8 mouse cellular contexts compared by ENCODE assay signal in genomic region chr17:26595448-26596167, GRCm38 (mm10). TPM values are rescaled to one million over a fixed set of nuclear protein-coding genes. Genes with fewer than 3 reads are reported as not detected.
DNase-seq lines count a peak whose midpoint lies in the region; ATAC-seq and TF ChIP-seq lines count a peak whose summit lies in the region.

No protein-coding gene starts in this region.

- no peak overlapping the region for H3K9ac ChIP-seq in midbrain, embryonic 11.5 days (ENCODE audit: low read length)
- H3K9ac ChIP-seq in forebrain, embryonic 16.5 days (replicated peaks; ENCODE audit: low read depth, low read length) = no peak overlapping the region

- no peak for TF ChIP-seq CTCF in small intestine, adult 2 months (IDR thresholded peaks at IDR 0.05; ENCODE audit: extremely low read depth, insufficient read length, insufficient replicate concordance, low read depth, low read length)

- H3K4me3 ChIP-seq in midbrain, embryonic 10.5 days = no peak overlapping the region
- no peak overlapping the region for H3K4me3 ChIP-seq in midbrain, embryonic 11.5 days (ENCODE audit: low read depth, low read length)
- no peak overlapping the region for H3K4me3 ChIP-seq in forebrain, embryonic 16.5 days (replicated peaks; ENCODE audit: low read length)
- H3K4me3 ChIP-seq in small intestine, adult 2 months (ENCODE audit: low read depth, low read length) = no peak overlapping the region

- no peak for TF ChIP-seq POLR2A in small intestine, adult 2 months (IDR thresholded peaks at IDR 0.05; ENCODE audit: low read depth, low read length)

- DNase-seq in midbrain, embryonic 10.5 days (ENCODE audit: low spot score) = no peak
- DNase-seq in midbrain, embryonic 11.5 days (ENCODE audit: low spot score, missing footprints) = no peak
- peak; percentile 44 to 79 for DNase-seq in kidney, postnatal 25 days
- no peak for DNase-seq in frontal cortex, postnatal 25 days (ENCODE audit: low spot score in 2 of 2)
- DNase-seq in frontal cortex, postnatal 10 days (ENCODE audit: low spot score in 2 of 2) = no peak
- DNase-seq in cerebellum, postnatal 14 days = no peak

- peaks cover 40% of the 10 kb centered on the region for H3K36me3 ChIP-seq in midbrain, embryonic 10.5 days
- H3K36me3 ChIP-seq in midbrain, embryonic 11.5 days (ENCODE audit: control insufficient read depth, insufficient read depth, low read length) = 0 out of 2 replicates have a peak, but pooled peaks cover 2% of the 10 kb centered on the region
- no peaks in the 10 kb centered on the region for H3K36me3 ChIP-seq in forebrain, embryonic 16.5 days (ENCODE audit: control insufficient read depth, insufficient read depth)
- no peaks in the 10 kb centered on the region for H3K36me3 ChIP-seq in small intestine, adult 2 months (ENCODE audit: control insufficient read depth, insufficient read depth, low read length)

- 61% methylated on average over 7 of the region's 7 CpGs for WGBS in midbrain, embryonic 10.5 days
- 73% methylated on average over 7 of the region's 7 CpGs for WGBS in midbrain, embryonic 11.5 days
- WGBS in forebrain, embryonic 16.5 days = 57% methylated on average over 7 of the region's 7 CpGs
- 47% methylated on average over 7 of the region's 7 CpGs for WGBS in small intestine, adult 2 months

- peaks cover 9% of the 10 kb centered on the region; the same call in 1 of the 2 replicates for H3K4me1 ChIP-seq in midbrain, embryonic 10.5 days
- H3K4me1 ChIP-seq in midbrain, embryonic 11.5 days (ENCODE audit: control insufficient read depth, insufficient read depth, low read length) = no peaks in the 10 kb centered on the region
- peaks cover 21% of the 10 kb centered on the region for H3K4me1 ChIP-seq in forebrain, embryonic 16.5 days (replicated peaks; ENCODE audit: control insufficient read depth, insufficient read depth, low read length)
- H3K4me1 ChIP-seq in small intestine, adult 2 months (ENCODE audit: control insufficient read depth, insufficient read depth, insufficient read length, low read length) = peaks cover 12% of the 10 kb centered on the region

- H3K27ac ChIP-seq in midbrain, embryonic 10.5 days (replicated peaks) = 0 out of 2 replicates have a peak overlapping the region, but pooled peaks have one; percentile 3
- H3K27ac ChIP-seq in midbrain, embryonic 11.5 days (ENCODE audit: low read depth, low read length) = no peak overlapping the region
- peak overlapping the region; percentile 48; the same call in 1 of the 2 replicates for H3K27ac ChIP-seq in forebrain, embryonic 16.5 days (ENCODE audit: low read length)
- peak overlapping the region; percentile 32; the same call in 1 of the 2 replicates for H3K27ac ChIP-seq in small intestine, adult 2 months (ENCODE audit: insufficient read depth, low read depth, low read length)

- H3K9me3 ChIP-seq in midbrain, embryonic 10.5 days (replicated peaks) = no peaks in the 10 kb centered on the region
- H3K9me3 ChIP-seq in midbrain, embryonic 11.5 days (ENCODE audit: control insufficient read depth, low read length) = no peaks in the 10 kb centered on the region
- no peaks in the 10 kb centered on the region for H3K9me3 ChIP-seq in forebrain, embryonic 16.5 days (ENCODE audit: control insufficient read depth, low read length)

- no peaks in the 10 kb centered on the region for H3K27me3 ChIP-seq in midbrain, embryonic 10.5 days (ENCODE audit: low read depth, poor library complexity, severe bottlenecking)
- no peaks in the 10 kb centered on the region for H3K27me3 ChIP-seq in midbrain, embryonic 11.5 days (ENCODE audit: control insufficient read depth, insufficient read depth, low read length)
- no peaks in the 10 kb centered on the region for H3K27me3 ChIP-seq in forebrain, embryonic 16.5 days (replicated peaks; ENCODE audit: control insufficient read depth, insufficient read depth, low read length)
- no peaks in the 10 kb centered on the region for H3K27me3 ChIP-seq in small intestine, adult 2 months (ENCODE audit: control insufficient read depth, insufficient read depth, low read length)

- ATAC-seq in midbrain, embryonic 11.5 days (ENCODE audit: low FRiP score) = no peak
- no peak for ATAC-seq in forebrain, embryonic 16.5 days

- no peak overlapping the region for H3K4me2 ChIP-seq in midbrain, embryonic 11.5 days
- no peak overlapping the region for H3K4me2 ChIP-seq in forebrain, embryonic 16.5 days (ENCODE audit: low read length)

RNA-seq across cellular contexts. Expression of gene Dusp1, which starts 33.7 kb away (rescaled TPM):
- 21.7 and 28.8 TPM in 2 replicates for polyA plus RNA-seq in midbrain, embryonic 10.5 days (2016; fragmentation: Nextera tagmentation; extraction: Ambion mirVana)
- 30.2 TPM in 2 replicates for polyA plus RNA-seq in midbrain, embryonic 11.5 days (2014; fragmentation: Nextera tagmentation; extraction: Ambion mirVana)
- 44.1 and 47.8 TPM in 2 replicates for polyA plus RNA-seq in forebrain, embryonic 16.5 days (2015; fragmentation: Nextera tagmentation; extraction: Ambion mirVana)
- 28.1 and 33.5 TPM in 2 replicates for polyA plus RNA-seq in small intestine, adult 2 months (2012; rRNA removed)

RNA-seq across cellular contexts. Expression of gene Ergic1, which starts 34.3 kb away (rescaled TPM):
- 104 and 113 TPM in 2 replicates for polyA plus RNA-seq in midbrain, embryonic 10.5 days (2016; fragmentation: Nextera tagmentation; extraction: Ambion mirVana)
- 129 and 130 TPM in 2 replicates for polyA plus RNA-seq in midbrain, embryonic 11.5 days (2014; fragmentation: Nextera tagmentation; extraction: Ambion mirVana)
- polyA plus RNA-seq in forebrain, embryonic 16.5 days (2015; fragmentation: Nextera tagmentation; extraction: Ambion mirVana) = 102 and 113 TPM in 2 replicates
- polyA plus RNA-seq in small intestine, adult 2 months (2012; rRNA removed) = 64.7 and 68.6 TPM in 2 replicates

Comparison
In these comparisons a context has a peak if more than half of its experiments do, and no peak if none do; other contexts are left out.
1. DNase-seq: peak in kidney, postnatal 25 days (2 of 2); none in midbrain, embryonic 10.5 days (single experiment), midbrain, embryonic 11.5 days (single experiment), frontal cortex, postnatal 25 days (0 of 2), frontal cortex, postnatal 10 days (0 of 2) and cerebellum, postnatal 14 days (0 of 2).